Mouse (Mus musculus) cerebellum, postnatal 25 days (tissue): ENCODE results near the gene Poc1a.

Experiments used
- DNase-seq, 2 experiments: peaks; one replicate each; pipeline ENCODE4 v3.0.0; 2021; ENCODE audit warnings: mixed read lengths in 2 of 2

Gene Poc1a

DNA sequence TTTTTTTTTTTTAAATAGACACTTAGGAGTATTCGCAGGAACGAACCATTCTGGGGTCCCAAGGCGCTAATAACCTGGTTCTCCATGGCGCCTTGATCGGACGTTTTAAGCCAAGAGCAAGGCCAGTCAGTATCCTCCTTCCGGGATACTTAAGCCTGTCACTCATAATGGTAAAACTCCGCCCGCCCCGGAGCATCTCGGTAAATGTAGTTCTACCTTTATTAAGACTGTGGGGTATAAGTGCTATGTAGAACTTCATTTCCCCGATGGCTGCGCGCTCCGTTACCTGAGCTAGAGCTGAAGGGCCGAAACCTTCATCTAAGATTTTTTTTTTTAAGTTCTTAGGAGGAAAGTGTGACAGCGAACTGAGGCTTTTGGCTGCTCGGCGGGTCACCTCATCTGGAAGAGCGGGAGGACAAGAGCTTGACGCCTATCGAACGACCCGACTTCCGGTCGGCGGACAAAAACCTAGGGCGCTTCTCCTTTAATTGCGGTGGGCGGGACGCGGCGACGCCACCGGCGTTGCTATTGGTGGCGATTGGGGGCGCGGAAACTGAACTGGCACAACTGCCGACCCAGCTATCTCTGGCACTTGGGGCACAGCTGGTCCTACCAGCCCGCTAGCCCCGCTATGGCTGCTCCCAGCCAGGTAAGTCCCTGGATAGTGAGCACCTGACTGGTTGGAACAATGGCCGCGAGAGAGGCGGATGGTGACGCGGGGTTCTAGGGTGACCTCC is at the start of gene Poc1a:
TSS of gene Poc1a (plus strand) at position 254 of the 737 bp plus-strand sequence.
- DNase-seq, result peak; percentile 94 to 96

DNA sequence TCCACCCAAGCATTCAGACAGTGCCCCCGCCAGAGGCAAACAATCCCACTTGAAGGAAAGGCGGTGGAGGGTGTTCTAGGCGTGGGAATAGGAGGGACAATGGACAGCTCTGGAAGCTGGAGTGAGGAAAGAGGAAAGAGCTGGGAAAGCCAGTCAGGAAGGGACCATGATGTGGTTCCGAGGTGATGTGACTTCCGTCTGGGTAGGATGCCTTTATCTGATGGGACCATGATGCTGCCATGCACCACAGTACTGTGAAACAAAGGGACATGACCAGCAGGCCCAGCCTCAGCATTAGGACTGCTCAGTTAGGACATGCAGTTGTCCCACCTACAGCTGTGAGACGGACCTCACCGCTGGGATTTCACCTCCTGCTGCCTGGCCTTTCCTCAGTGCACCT is 49.6 kb upstream of the Poc1a start:
- no peak for DNase-seq

GRCm38 (mm10) chr9:106231816-106232215 is 49.0 kb upstream of the Poc1a start:
- DNase-seq, result no peak

DNA sequence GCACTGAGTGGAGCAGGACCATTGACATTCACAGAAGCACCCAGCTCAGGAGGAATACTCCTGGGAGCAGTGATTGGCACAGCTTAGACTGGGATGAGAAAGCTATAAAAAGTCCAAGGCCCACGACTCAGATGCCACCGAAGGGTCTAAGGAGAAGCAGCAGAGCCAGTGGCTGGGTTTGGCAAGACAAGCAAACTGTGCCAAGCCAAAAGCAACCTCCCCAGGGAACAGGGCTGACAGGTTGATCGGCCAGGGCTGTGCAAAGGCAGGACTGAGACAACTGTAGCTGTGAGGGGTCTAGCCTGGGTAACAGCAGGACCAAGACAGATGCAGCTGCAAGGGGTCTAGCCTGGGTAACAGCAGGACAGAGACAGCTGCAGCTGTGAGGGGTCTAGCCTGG is 47.9 kb upstream of the Poc1a start:
- no peak for DNase-seq

DNA sequence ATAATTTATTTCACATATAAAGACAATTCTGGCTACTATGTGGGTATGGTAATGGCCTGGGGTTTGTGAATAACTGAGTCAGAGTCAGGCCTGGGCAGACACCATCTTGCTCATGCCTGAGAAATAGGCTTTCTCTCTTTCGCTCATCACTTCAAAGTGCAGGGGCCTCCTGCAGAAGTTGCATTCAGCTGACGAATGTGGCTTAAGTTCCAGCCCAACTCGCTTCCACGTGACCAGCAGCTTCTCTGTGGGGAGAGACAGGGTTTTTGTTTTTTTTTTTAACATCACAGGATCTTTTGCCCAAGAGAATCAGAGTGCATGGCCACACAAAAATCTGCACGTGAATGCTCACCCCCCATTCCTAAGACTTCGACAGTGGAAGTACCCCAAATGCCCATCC is 46.9 kb upstream of the Poc1a start:
- DNase-seq, result no peak

GRCm38 (mm10) chr9:106235194-106235830 is 45.5 kb upstream of the Poc1a start:
- no peak for DNase-seq

DNA sequence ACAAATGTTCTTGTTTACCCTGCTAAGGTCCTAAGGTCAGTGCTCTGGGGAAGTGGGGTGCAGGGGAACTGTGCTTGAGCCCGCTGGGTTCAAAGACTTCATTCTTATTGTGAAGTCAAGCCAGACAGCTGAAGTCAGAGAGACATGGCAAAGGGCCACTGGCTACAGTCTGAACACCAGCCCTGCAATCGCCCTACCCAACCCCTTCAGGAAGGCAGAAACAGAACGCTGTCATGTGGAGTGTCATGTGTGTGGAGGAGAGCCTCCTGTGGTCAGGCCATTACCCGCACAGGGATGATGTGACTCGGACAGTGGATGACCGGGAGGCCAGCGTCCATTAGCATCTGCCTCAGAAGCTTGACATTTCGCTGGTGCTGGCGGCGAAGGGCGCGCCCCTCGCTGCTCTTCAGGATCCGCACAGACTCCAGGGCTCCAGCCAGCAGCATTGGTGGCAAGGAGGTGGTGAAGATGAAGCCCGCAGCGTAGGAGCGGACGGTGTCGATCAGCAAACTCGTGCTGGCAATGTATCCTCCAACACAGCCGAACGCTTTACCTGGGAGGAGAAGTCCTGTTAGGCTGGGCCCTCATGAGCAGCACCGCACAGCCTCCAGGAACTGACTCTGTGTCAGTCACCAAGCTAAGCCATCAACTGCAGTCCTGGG is 44.6 kb upstream of the Poc1a start:
- no peak for DNase-seq

GRCm38 (mm10) chr9:106236818-106237211 is 44.0 kb upstream of the Poc1a start:
- no peak for DNase-seq

DNA sequence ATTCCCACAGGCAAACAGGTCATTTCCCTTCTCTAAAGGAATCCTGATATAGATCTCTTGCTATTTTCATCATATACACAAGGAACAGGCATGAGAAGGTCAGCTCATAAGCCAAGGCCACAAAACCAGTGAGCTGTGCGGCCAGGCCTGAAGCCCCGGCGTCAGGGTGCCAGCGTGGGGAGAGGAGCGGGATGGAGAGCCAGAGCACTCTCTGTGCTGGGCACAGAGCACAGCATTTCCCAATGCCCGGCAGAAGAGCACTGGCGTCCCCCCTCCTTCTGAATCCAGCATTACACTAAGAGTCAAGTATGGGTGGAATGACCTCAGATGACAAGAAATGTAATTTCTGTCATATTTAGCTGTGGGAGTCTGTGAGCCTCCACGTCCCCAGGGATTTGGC is 43.5 kb upstream of the Poc1a start:
- no peak for DNase-seq

DNA sequence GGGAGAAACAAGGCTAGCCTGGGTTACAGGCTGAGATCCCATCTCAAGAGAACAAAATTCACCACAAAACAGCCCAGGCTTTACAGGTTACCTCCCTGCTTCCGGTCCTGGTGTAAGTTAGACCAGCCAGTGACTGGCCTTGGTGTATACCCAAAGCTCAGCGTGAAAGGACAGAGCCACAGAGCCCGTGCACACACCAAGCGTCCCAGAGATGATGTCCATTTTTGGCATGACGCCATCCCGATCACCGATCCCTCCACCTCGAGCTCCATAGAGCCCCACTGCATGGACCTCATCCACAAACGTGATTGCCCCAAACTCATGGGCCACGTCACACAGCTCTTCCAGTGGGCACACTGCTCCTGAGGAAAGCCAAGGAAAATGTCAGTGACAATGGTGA is 43.0 kb upstream of the Poc1a start:
- no peak for DNase-seq

DNA sequence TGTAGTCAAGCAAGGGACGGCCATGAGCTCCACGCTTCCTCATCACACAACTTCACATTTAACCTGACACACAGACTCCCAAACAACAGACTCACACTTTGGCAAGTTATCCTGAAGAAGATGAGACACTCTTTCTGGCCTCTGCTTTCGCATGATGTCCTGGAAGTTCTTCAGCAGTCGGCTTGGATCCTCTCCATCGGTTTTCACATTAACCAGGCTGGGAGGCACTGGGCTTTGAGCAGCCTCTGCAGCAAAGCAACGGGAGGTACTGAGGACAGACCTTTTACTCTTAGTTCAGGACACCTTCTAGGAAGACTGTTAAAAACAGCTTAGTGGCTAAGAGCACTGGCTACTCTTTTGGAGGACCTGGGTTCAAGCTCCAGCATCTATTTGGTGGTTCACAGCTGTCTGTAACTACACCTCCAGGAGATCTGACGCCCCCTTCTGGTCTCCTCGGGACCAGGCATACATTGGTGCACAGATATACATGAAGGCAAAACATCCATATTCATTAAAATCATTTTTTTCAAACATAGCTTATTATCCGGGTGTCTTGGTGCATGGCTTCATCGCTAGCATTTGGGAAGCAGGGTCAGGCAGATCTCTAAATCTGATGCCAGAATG is 39.2 kb upstream of the Poc1a start:
- DNase-seq, result no peak

DNA sequence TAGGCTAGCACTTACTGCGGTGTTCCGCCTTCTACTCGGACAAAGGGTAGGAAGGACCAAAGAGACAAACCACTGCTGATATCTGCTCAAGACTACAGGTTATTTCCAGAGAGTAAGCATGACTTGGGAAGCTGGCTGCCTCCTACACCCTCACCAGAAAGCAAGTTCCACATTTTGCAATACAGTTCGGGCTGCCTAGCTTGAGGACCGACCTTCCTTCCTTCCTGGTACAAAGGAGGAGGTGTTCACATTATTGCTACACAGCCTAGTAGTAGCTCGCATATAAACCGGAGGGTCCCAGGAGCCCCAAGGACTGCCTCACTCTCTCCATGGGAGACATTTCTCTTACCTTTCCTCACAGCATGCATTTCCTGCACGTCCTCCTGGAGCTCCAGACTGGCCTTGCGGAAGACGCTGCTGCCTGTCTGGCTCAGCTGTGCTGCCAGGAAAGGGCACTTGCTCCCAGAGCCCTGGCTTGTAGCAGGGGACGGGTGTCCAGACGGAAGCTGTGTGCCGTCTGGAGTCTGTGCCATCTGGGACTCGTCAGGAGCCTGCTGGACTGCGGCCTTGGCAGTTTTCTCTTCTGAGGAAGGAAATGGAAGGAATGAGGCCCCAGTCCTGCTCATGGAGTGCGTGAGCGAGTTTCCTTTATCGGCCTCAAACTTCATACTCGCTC is 37.9 kb upstream of the Poc1a start:
- peak; percentile 85 to 89 for DNase-seq

DNA sequence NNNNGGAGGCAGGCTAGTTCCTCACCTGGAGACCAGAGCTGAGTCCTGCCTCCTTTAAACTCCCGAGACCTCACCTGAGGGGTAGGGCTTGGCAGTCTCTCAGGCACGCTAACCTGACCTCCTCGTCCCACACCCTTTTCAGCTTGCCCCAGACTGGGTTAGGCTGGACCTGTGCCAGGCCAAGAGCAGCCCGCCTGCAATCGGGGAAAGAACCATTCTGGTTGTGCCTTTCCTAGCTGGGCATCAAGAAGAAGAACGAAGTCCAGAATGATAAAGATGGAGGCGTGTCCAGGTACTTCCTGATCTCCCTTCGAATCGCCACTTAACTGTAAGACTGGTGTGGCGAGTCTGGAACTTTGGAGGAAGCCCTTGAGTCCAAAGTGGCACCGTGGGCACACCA is 31.3 kb upstream of the Poc1a start:
- no peak for DNase-seq

GRCm38 (mm10) chr9:106250245-106250644 is 30.6 kb upstream of the Poc1a start:
- DNase-seq, result no peak

DNA sequence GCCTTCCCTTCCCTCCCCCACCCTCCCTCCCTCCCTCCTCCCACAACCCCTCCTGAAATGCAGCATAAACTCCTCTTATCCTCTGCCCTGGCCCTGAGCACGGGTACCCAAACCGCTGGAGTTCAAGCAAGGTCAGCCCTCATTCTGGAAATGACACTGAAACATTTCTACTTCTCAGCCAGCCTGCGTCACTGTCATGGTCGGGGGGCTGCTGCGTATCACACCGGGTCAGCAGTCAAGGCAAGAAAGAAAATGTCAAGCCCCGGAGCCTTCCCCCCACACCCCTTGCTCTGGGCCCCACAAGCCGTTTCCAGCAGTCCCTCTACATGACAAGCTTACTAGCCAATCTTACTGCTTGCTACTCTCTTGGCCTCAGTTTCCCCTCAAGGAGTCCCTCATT is 29.8 kb upstream of the Poc1a start:
- no peak for DNase-seq

- no peak for DNase-seq
Observed at GRCm38 (mm10) chr9:106254001-106254400, 26.9 kb upstream of the Poc1a start.

DNA sequence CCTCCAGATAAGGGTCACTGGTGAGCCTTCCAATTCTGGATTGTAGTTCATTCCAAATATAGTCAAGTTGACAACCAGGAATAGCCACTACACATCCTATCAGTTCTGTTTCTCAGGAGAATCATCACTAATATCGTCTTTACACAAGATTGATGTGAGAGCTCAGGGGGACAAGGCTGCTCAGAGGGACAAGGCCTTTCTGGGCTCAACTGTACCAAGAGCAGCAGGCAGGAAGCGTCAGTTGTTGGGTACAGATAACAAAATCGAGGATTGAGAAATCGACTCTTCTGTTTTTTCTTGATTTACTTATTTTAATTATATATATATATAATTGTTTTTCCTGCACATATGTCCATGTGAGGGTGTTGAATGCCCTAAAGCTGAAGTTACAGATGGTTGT is 22.4 kb upstream of the Poc1a start:
- no peak for DNase-seq

GRCm38 (mm10) chr9:106258990-106259389 is 21.9 kb upstream of the Poc1a start:
- DNase-seq, result no peak

DNA sequence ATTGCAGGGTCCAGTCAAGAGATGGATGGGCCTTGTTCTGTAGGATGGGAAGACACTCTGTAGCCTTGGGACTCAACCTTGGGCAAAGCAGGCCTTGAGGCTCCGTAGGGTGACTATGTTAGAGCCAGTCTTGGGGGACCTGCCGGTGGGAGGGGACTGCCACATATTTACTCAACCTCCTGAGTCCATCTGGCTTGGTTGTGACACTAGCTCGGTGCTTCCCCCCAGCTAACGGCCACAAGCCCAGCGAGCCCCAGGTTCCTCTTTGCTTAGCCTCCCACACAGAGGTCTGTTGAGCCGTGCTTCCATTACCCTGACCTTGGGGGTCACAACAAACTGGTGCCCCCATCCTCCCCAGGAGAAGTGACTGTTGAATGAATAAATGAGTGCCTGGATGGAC is 19.8 kb upstream of the Poc1a start:
- no peak for DNase-seq

GRCm38 (mm10) chr9:106261491-106261890 is 19.4 kb upstream of the Poc1a start:
- no peak for DNase-seq

- no peak for DNase-seq
Observed at GRCm38 (mm10) chr9:106262075-106262474, 18.8 kb upstream of the Poc1a start.

GRCm38 (mm10) chr9:106263381-106263924 is 17.4 kb upstream of the Poc1a start:
- DNase-seq, result no peak
